Mouse (Mus musculus) intestine, postnatal 0 days (tissue): ENCODE data around the gene Nol4l. TPM values are rescaled to one million over a fixed set of nuclear protein-coding genes. Genes with fewer than 3 reads are reported as not detected.

Experiments
- ATAC-seq: fragments of 200-750 bp; cut with Nextera tagmentation; 2 replicates; pipeline ENCODE4 v1.8.0; 2017; ENCODE audit warnings: mild to moderate bottlenecking, moderate TSS enrichment, moderate library complexity
- H3K27ac ChIP-seq: fragments of 300-500 bp; sonication (generic); 2 replicates; pipeline ENCODE4 v1.5.1; 2014; ENCODE audit warnings: mild to moderate bottlenecking, low read depth, low read length, moderate library complexity
- H3K27me3 ChIP-seq: fragments of 300-500 bp; sonication (generic); replicated peaks from 2 replicates; pipeline ENCODE4 v1.6.1; 2014; ENCODE audit warnings: low read length, mixed read lengths; ENCODE audit not compliant: control insufficient read depth, insufficient read depth
- H3K36me3 ChIP-seq: fragments of 300-500 bp; sonication (generic); 2 replicates; pipeline ENCODE4 v1.6.1; 2014; ENCODE audit warnings: mild to moderate bottlenecking, moderate library complexity; ENCODE audit not compliant: control insufficient read depth, insufficient read depth
- H3K4me1 ChIP-seq: fragments of 300-500 bp; sonication (generic); replicated peaks from 2 replicates; pipeline ENCODE4 v1.6.1; 2014; ENCODE audit warnings: antibody characterized with exemption, low read length, mixed read lengths; ENCODE audit not compliant: control insufficient read depth, insufficient read depth
- H3K4me2 ChIP-seq: fragments of 300-500 bp; sonication (generic); replicated peaks from 2 replicates; pipeline ENCODE4 v1.6.1; 2014; ENCODE audit warnings: low read depth, mild to moderate bottlenecking, moderate library complexity
- H3K4me3 ChIP-seq: fragments of 300-500 bp; sonication (generic); 2 replicates; pipeline ENCODE4 v1.5.1; 2014; ENCODE audit warnings: low read depth, low read length
- H3K9ac ChIP-seq: fragments of 300-500 bp; sonication (generic); 2 replicates; pipeline ENCODE4 v1.6.1; 2014; ENCODE audit warnings: mild to moderate bottlenecking, low read depth, low read length
- H3K9me3 ChIP-seq: fragments of 300-500 bp; sonication (generic); 2 replicates; pipeline ENCODE4 v1.6.1; 2016; ENCODE audit warnings: mixed run types; ENCODE audit not compliant: control insufficient read depth
- CTCF ChIP-seq: sonication (generic); IDR thresholded peaks from 2 replicates; pipeline ENCODE4 v1.5.1; 2016; ENCODE audit warnings: low read depth, mild to moderate bottlenecking, control low read depth, antibody characterized with exemption, moderate library complexity
- WGBS: fragments of 180-500 bp; shearing (Covaris S2); extraction: QIAGEN DNeasy Blood & Tissue Kit; methylation state at CpG from one replicate; pipeline ENCODE4 v1.1.7; 2014; 5-methylcytosine and 5-hydroxymethylcytosine counted together
- polyA plus RNA-seq: library from polyadenylated mRNA; unstranded; fragments of >200 nt; fragmentation: Nextera tagmentation; extraction: Ambion mirVana; gene quantifications from 2 replicates; pipeline ENCODE4 v1.2.1, GENCODE M21; 2015

The Nol4l gene
- polyA plus RNA-seq, 1 experiment from 2014 or later: 21.9 TPM

DNA sequence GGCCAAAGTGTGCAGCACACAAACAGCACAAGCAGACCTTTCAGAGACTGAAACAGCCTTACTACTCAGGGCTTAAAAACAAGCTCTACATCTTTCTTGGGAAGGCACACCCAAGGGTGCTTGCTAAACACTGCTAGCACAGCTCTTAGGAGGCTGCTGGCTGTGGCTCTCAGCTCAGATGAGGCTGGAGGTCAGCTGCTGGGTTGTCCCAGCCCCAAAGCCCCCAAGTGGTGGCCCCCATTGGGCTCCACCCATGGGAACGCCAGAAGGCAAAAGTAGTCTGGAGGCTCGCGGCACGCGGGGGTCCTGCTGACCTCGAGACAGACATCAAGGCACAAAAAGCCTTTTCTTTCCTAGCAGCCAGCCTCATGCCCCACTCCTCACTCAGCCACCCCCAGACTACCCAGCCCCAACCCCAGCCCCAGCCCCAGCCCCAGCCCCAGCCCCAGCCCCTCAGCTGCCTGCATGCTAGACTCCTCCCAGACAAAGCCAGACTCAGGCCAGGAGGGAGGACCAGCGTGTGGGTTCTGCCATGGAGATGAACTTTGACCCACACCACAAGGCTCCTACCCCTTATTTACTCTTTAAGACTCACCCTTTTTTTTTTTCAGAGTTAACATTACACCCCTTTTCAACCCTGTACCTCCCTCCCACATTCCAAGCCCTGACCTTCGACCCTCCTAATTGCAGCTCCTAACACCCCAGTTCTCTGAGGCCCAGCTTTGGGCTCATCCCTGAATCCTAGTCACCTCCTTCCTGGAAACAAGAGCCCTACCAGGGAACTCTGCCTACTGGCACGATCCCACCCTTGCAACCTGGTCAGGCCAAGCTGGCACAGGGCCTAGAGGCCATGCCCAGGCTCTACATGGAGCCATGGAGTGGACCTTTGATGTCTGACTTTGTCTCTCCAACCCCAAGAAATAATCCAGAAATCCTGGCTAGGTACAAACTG is 94.6 kb downstream of the Nol4l start:
- H3K27me3 ChIP-seq: no peaks in the 10 kb centered on the region
- no peaks in the 10 kb centered on the region for H3K9me3 ChIP-seq
- H3K27ac ChIP-seq: peak overlapping the region; percentile 63
- H3K9ac ChIP-seq: no peak overlapping the region
- H3K4me2 ChIP-seq: peak overlapping the region; percentile 35
- peaks cover 41% of the 10 kb centered on the region for H3K4me1 ChIP-seq
- 14% methylated on average over 9 of the region's 9 CpGs for WGBS
- no peak overlapping the region for H3K4me3 ChIP-seq
- TF ChIP-seq CTCF: no peak
- peak; percentile 54 for ATAC-seq
- H3K36me3 ChIP-seq: peaks cover 39% of the 10 kb centered on the region

DNA sequence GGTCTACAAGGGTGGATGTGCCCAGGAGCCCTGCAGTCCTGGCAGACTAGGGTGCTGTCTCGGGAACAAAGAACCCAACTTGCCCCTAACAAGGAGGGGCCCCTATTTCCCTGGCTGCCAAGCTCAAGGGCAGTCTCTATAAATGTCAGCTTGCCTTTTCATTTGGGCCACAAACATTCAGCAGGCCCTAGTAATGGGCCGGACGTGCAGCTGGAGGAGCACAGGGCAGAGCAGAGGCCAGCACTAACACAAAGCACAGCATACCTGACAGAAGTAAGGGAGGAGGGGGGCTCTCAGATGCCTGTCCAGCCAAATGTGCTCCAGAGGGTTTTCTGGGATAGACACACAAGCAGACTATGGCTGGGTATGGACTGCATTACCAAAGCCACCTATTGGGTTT is 95.9 kb downstream of the Nol4l start:
- no peak for TF ChIP-seq CTCF
- no peaks in the 10 kb centered on the region for H3K9me3 ChIP-seq
- no peak overlapping the region for H3K9ac ChIP-seq
- peaks cover 47% of the 10 kb centered on the region for H3K36me3 ChIP-seq
- no peak for ATAC-seq
- H3K4me2 ChIP-seq: no peak overlapping the region
- H3K27ac ChIP-seq: peak overlapping the region; percentile 41; the same call in 1 of the 2 replicates
- no peak overlapping the region for H3K4me3 ChIP-seq
- 28% methylated on average over 3 of the region's 3 CpGs for WGBS
- no peaks in the 10 kb centered on the region for H3K27me3 ChIP-seq
- peaks cover 39% of the 10 kb centered on the region for H3K4me1 ChIP-seq

DNA sequence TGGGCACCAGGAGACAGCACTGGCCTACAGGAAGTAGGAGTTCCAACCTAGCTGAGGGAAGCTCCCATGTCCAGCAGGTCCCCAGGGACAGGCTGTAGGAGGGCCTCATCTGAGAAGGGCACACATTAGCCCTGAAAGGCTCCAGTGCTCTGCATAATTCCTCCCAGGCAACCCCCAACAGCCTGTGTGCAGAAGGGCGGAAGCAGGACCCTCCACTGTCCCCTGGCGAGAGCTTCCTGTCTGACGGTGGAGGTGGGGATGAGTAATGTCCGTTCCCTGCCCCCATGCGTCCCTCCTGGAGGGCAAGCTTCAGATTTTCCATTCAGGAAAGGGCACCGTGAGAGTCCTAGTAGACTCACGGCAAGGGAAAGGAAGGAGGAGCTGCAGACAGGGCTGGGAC is 97.3 kb downstream of the Nol4l start:
- TF ChIP-seq CTCF: no peak
- H3K27ac ChIP-seq: peak overlapping the region; percentile 50
- H3K4me3 ChIP-seq: no peak overlapping the region
- H3K9ac ChIP-seq: no peak overlapping the region
- ATAC-seq: no peak
- H3K4me1 ChIP-seq: peaks cover 33% of the 10 kb centered on the region
- 57% methylated on average over 7 of the region's 7 CpGs for WGBS
- H3K4me2 ChIP-seq: 0 out of 2 replicates have a peak overlapping the region, but pooled peaks have one; percentile 6
- peaks cover 52% of the 10 kb centered on the region for H3K36me3 ChIP-seq
- no peaks in the 10 kb centered on the region for H3K27me3 ChIP-seq
- no peaks in the 10 kb centered on the region for H3K9me3 ChIP-seq

DNA sequence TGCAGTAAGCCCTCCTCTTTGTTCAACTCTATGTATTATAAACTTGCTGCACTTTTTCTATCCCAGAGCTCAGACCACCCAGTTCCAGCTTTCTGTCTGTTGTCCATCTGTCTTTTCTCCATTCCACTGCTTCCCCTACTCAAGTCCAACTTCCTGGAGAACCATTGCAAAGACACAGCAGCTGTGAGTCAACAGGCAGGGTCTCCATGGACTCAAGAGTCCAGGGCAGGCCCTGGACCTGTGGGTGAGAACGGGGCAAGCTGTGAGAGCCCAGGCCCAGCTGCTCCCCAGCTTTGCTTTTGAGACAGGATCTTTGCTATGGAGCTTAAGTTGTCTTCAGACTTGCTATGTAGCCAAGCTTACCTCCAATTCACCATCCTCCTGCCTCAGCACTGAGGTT is 99.2 kb downstream of the Nol4l start:
- no peak for TF ChIP-seq CTCF
- Histone ChIP-seq H3K4me2 (no peak overlapping the region), H3K9ac (no peak overlapping the region), H3K36me3 (peaks cover 52% of the 10 kb centered on the region), H3K4me3 (no peak overlapping the region), H3K27me3 (no peaks in the 10 kb centered on the region), H3K9me3 (no peaks in the 10 kb centered on the region), H3K27ac (peak overlapping the region; percentile 28; the same call in 1 of the 2 replicates), H3K4me1 (peaks cover 20% of the 10 kb centered on the region)
- 83% methylated on average over 1 of the region's 1 CpGs for WGBS
- ATAC-seq: no peak

DNA sequence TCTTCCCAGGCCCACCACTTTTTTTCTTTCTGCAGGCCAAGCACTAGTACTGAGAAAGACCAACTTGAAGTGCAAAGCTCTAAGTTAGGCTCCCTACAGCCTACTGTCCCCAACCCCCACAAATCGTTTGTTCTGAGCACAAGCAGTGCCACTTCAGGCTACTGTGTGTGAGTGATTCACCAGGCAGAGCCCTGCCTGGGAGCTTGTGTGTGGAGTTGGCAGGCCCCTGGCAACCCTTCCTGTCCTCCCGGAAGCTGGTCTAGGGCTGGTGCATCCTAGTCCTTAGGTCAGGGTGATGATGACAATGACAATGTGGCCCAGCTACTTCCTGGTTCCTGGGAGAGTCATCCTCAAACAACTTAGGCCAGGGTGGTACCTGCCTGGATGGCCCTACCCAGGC is 101.3 kb downstream of the Nol4l start:
- peak overlapping the region; percentile 43 for H3K27ac ChIP-seq
- no peak overlapping the region for H3K9ac ChIP-seq
- H3K4me1 ChIP-seq: peaks cover 25% of the 10 kb centered on the region
- H3K27me3 ChIP-seq: no peaks in the 10 kb centered on the region
- peaks cover 46% of the 10 kb centered on the region for H3K36me3 ChIP-seq
- no peak overlapping the region for H3K4me3 ChIP-seq
- no peak for ATAC-seq
- H3K9me3 ChIP-seq: no peaks in the 10 kb centered on the region
- 30% methylated on average over 2 of the region's 2 CpGs for WGBS
- no peak for TF ChIP-seq CTCF
- no peak overlapping the region for H3K4me2 ChIP-seq

DNA sequence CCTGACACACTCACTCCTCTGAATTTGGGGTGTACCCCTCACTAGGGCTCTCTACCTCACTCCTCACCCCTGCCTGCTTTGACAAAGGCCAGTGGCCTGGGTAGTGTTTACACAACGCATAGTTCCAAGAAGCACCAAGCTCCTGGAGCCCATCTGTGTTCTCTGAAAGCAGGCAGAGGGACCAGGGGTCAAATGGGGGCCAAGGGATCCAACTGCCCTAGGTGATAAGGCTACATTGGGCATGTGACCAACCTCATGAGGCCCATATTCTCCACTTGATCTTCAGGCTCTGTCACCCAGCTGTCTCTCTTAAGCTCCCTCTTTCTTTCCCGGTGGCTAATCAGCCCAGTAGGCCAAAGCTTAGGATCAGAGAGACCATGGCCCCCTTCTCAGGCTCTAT is 102.8 kb downstream of the Nol4l start:
- Histone ChIP-seq H3K9me3 (no peaks in the 10 kb centered on the region), H3K9ac (no peak overlapping the region), H3K27ac (peak overlapping the region; percentile 43), H3K4me3 (no peak overlapping the region), H3K36me3 (peaks cover 30% of the 10 kb centered on the region; the same call in 1 of the 2 replicates), H3K4me1 (peaks cover 25% of the 10 kb centered on the region), H3K27me3 (no peaks in the 10 kb centered on the region), H3K4me2 (0 out of 2 replicates have a peak overlapping the region, but pooled peaks have one; percentile 6)
- WGBS: 5% methylated on average over 2 of the region's 2 CpGs
- no peak for TF ChIP-seq CTCF
- ATAC-seq: no peak
